Comparison of ENCODE assay signal across 8 mouse cellular contexts in genomic region chr17:48336857-48337256, GRCm38 (mm10). TPM values are rescaled to one million over a fixed set of nuclear protein-coding genes. Genes with fewer than 3 reads are reported as not detected.
A peak's percentile ranks its signal among the peaks of the same experiment; 100 is the strongest.
DNase-seq lines count a peak whose midpoint lies in the region; ATAC-seq and TF ChIP-seq lines count a peak whose summit lies in the region.

No protein-coding gene starts in this region.

- no peak; the same call in 1 of the 2 replicates for ATAC-seq in forebrain, embryonic 14.5 days
- no peak for ATAC-seq in forebrain, embryonic 16.5 days
- peak; percentile 73; the same call in 1 of the 2 replicates for ATAC-seq in hindbrain, postnatal 0 days

- no peak overlapping the region for H3K4me3 ChIP-seq in forebrain, embryonic 14.5 days (ENCODE audit: low read depth, low read length)
- no peak overlapping the region for H3K4me3 ChIP-seq in forebrain, embryonic 16.5 days (replicated peaks; ENCODE audit: low read length)
- no peak overlapping the region for H3K4me3 ChIP-seq in hindbrain, postnatal 0 days (ENCODE audit: low read length)

- 4% methylated on average over 6 of the region's 6 CpGs for WGBS in forebrain, embryonic 14.5 days
- 2% methylated on average over 6 of the region's 6 CpGs for WGBS in forebrain, embryonic 16.5 days
- WGBS in hindbrain, postnatal 0 days, result 3% methylated on average over 6 of the region's 6 CpGs

- no peaks in the 10 kb centered on the region for H3K27me3 ChIP-seq in forebrain, embryonic 14.5 days (replicated peaks; ENCODE audit: control insufficient read depth, insufficient read depth, low read length)
- H3K27me3 ChIP-seq in forebrain, embryonic 16.5 days (replicated peaks; ENCODE audit: control insufficient read depth, insufficient read depth, low read length), result no peaks in the 10 kb centered on the region
- H3K27me3 ChIP-seq in hindbrain, postnatal 0 days (ENCODE audit: insufficient read depth, low read length), result no peaks in the 10 kb centered on the region

- peak; percentile 87 for TF ChIP-seq CTCF in hindbrain, postnatal 0 days (IDR thresholded peaks at IDR 0.05; ENCODE audit: low read depth)

- no peak overlapping the region for H3K4me2 ChIP-seq in forebrain, embryonic 14.5 days (ENCODE audit: low read length)
- no peak overlapping the region for H3K4me2 ChIP-seq in forebrain, embryonic 16.5 days (ENCODE audit: low read length)
- no peak overlapping the region for H3K4me2 ChIP-seq in hindbrain, postnatal 0 days (ENCODE audit: low read depth, low read length)

- no peak overlapping the region for H3K9ac ChIP-seq in forebrain, embryonic 14.5 days (ENCODE audit: low read length)
- H3K9ac ChIP-seq in forebrain, embryonic 16.5 days (replicated peaks; ENCODE audit: low read depth, low read length), result no peak overlapping the region
- H3K9ac ChIP-seq in hindbrain, postnatal 0 days (replicated peaks; ENCODE audit: low read length), result no peak overlapping the region

- no peaks in the 10 kb centered on the region for H3K36me3 ChIP-seq in forebrain, embryonic 14.5 days (ENCODE audit: control insufficient read depth, insufficient read depth, low read length)
- no peaks in the 10 kb centered on the region for H3K36me3 ChIP-seq in forebrain, embryonic 16.5 days (ENCODE audit: control insufficient read depth, insufficient read depth)
- H3K36me3 ChIP-seq in hindbrain, postnatal 0 days (ENCODE audit: insufficient read depth, low read length), result no peaks in the 10 kb centered on the region

- peak; percentile 69 for DNase-seq in forebrain, embryonic 14.5 days (ENCODE audit: low spot score)
- peak; percentile 82 for DNase-seq in brain, adult 2 months (ENCODE audit: low read depth, low spot score)
- DNase-seq in forelimb bud, embryonic 11.5 days (ENCODE audit: low read depth, low spot score), result peak; percentile 67
- DNase-seq in hindbrain, postnatal 0 days (ENCODE audit: low spot score), result peak; percentile 82
- peak; percentile 50 to 65 for DNase-seq in left cerebral cortex, adult 8-10 months (ENCODE audit: low spot score in 2 of 2)
- DNase-seq in mesoderm, embryonic 11.5 days (ENCODE audit: low read depth, low spot score), result peak; percentile 78
- peak; percentile 79 to 80 for DNase-seq in spleen, postnatal 36 days (ENCODE audit: low spot score in 2 of 2)

- H3K4me1 ChIP-seq in forebrain, embryonic 14.5 days (ENCODE audit: control insufficient read depth, insufficient read depth, low read length), result no peaks in the 10 kb centered on the region
- H3K4me1 ChIP-seq in forebrain, embryonic 16.5 days (replicated peaks; ENCODE audit: control insufficient read depth, insufficient read depth, low read length), result no peaks in the 10 kb centered on the region
- H3K4me1 ChIP-seq in hindbrain, postnatal 0 days (ENCODE audit: insufficient read depth, low read length), result no peaks in the 10 kb centered on the region

- H3K9me3 ChIP-seq in forebrain, embryonic 14.5 days (replicated peaks; ENCODE audit: control insufficient read depth, low read length), result no peaks in the 10 kb centered on the region
- H3K9me3 ChIP-seq in forebrain, embryonic 16.5 days (ENCODE audit: control insufficient read depth, low read length), result no peaks in the 10 kb centered on the region
- no peaks in the 10 kb centered on the region for H3K9me3 ChIP-seq in hindbrain, postnatal 0 days (ENCODE audit: low read length)

- H3K27ac ChIP-seq in forebrain, embryonic 14.5 days (ENCODE audit: low read depth, low read length), result no peak overlapping the region
- H3K27ac ChIP-seq in forebrain, embryonic 16.5 days (ENCODE audit: low read length), result no peak overlapping the region
- no peak overlapping the region for H3K27ac ChIP-seq in hindbrain, postnatal 0 days

RNA-seq across cellular contexts. Expression of gene Trem2, which starts 9.3 kb away (rescaled TPM):
- polyA plus RNA-seq in forebrain, embryonic 14.5 days (2014; fragmentation: Nextera tagmentation; extraction: Ambion mirVana), result 3.9 and 4.6 TPM in 2 replicates
- polyA plus RNA-seq in forebrain, embryonic 16.5 days (2015; fragmentation: Nextera tagmentation; extraction: Ambion mirVana), result 2.9 and 3.4 TPM in 2 replicates
- 14.5 and 18.0 TPM in 2 replicates for total RNA-seq in hindbrain, postnatal 0 days (2014; rRNA removed)
- 9.0 and 9.4 TPM in 2 replicates for polyA plus RNA-seq in hindbrain, postnatal 0 days (2015; fragmentation: Nextera tagmentation; extraction: Ambion mirVana)
- total RNA-seq in left cerebral cortex, adult 8-10 months (2022), result 100 to 1,000 TPM in 1 of 4 experiments, 10 to 100 TPM in 3; 12.6 to 115 (median 56.3) TPM

RNA-seq across cellular contexts. Expression of gene B430306N03Rik, which starts 20.9 kb away (rescaled TPM):
- 0.14 TPM in 1 of 2 replicates, not detected in the other for polyA plus RNA-seq in forebrain, embryonic 14.5 days (2014; fragmentation: Nextera tagmentation; extraction: Ambion mirVana)
- not detected in 2 replicates for polyA plus RNA-seq in forebrain, embryonic 16.5 days (2015; fragmentation: Nextera tagmentation; extraction: Ambion mirVana)
- total RNA-seq in hindbrain, postnatal 0 days (2014; rRNA removed), result 0.05 TPM in 1 of 2 replicates, not detected in the other
- polyA plus RNA-seq in hindbrain, postnatal 0 days (2015; fragmentation: Nextera tagmentation; extraction: Ambion mirVana), result not detected in 2 replicates
- total RNA-seq in left cerebral cortex, adult 8-10 months (2022), result under 1 TPM in 3 of 4 experiments, not detected in 1; 0.15 to 1.00 (median 0.16) TPM

RNA-seq across cellular contexts. Expression of gene Treml1, which starts 22.9 kb away (rescaled TPM):
- 0.22 and 0.42 TPM in 2 replicates for polyA plus RNA-seq in forebrain, embryonic 14.5 days (2014; fragmentation: Nextera tagmentation; extraction: Ambion mirVana)
- 0.18 and 0.51 TPM in 2 replicates for polyA plus RNA-seq in forebrain, embryonic 16.5 days (2015; fragmentation: Nextera tagmentation; extraction: Ambion mirVana)
- total RNA-seq in hindbrain, postnatal 0 days (2014; rRNA removed), result 1.6 TPM in 1 of 2 replicates, not detected in the other
- polyA plus RNA-seq in hindbrain, postnatal 0 days (2015; fragmentation: Nextera tagmentation; extraction: Ambion mirVana), result not detected in 2 replicates
- total RNA-seq in left cerebral cortex, adult 8-10 months (2022), result under 1 TPM in 3 of 4 experiments, not detected in 1; 0.46 to 0.72 (median 0.61) TPM

RNA-seq across cellular contexts. Expression of gene Treml2, which starts 37.6 kb away (rescaled TPM):
- not detected in 2 replicates for polyA plus RNA-seq in forebrain, embryonic 14.5 days (2014; fragmentation: Nextera tagmentation; extraction: Ambion mirVana)
- polyA plus RNA-seq in forebrain, embryonic 16.5 days (2015; fragmentation: Nextera tagmentation; extraction: Ambion mirVana), result 0.10 TPM in 1 of 2 replicates, not detected in the other
- 0.11 and 1.8 TPM in 2 replicates for total RNA-seq in hindbrain, postnatal 0 days (2014; rRNA removed)
- polyA plus RNA-seq in hindbrain, postnatal 0 days (2015; fragmentation: Nextera tagmentation; extraction: Ambion mirVana), result 0.08 and 0.09 TPM in 2 replicates
- 1 to 10 TPM in 2 of 4 experiments, under 1 TPM in 2; 0.28 to 1.9 (median 0.87) TPM for total RNA-seq in left cerebral cortex, adult 8-10 months (2022)
